Mouse (Mus musculus) CH12.LX (cell line): ENCODE measurements around the gene Foxd3.

Experiments used
- CHD1 ChIP-seq: IDR thresholded peaks from 2 replicates; pipeline ENCODE4 v1.6.1; 2012; ENCODE audit warnings: low read depth, low read length, improper control_type of control experiment, inconsistent platforms
- CHD2 ChIP-seq: IDR thresholded peaks from 2 replicates; pipeline ENCODE4 v1.6.1; 2011; ENCODE audit warnings: low read length, improper control_type of control experiment
- MAX ChIP-seq: IDR thresholded peaks from 2 replicates; pipeline ENCODE4 v1.6.1; 2011; ENCODE audit warnings: low read length, improper control_type of control experiment
- MEF2A ChIP-seq: IDR thresholded peaks from 2 replicates; pipeline ENCODE4 v1.6.1; 2014; ENCODE audit warnings: low read depth, mild to moderate bottlenecking, inconsistent platforms, low read length, improper control_type of control experiment, borderline replicate concordance
- POLR2A ChIP-seq: IDR thresholded peaks from 2 replicates; pipeline ENCODE4 v1.6.1; 2011; ENCODE audit warnings: low read depth, mild to moderate bottlenecking, improper control_type of control experiment, low read length
- TBP ChIP-seq: conservative IDR thresholded peaks from 2 replicates; pipeline ENCODE4 v1.6.1; 2011; ENCODE audit warnings: low read depth, low read length, improper control_type of control experiment
- UBTF ChIP-seq: IDR thresholded peaks from 2 replicates; pipeline ENCODE4 v1.6.1; 2012; ENCODE audit warnings: low read depth, mild to moderate bottlenecking, inconsistent platforms, low read length, improper control_type of control experiment, moderate library complexity
- USF1 ChIP-seq: IDR thresholded peaks from 2 replicates; pipeline ENCODE4 v1.6.1; 2014; ENCODE audit warnings: low read depth, mild to moderate bottlenecking, inconsistent platforms, low read length, improper control_type of control experiment
- ZKSCAN1 ChIP-seq: IDR thresholded peaks from 2 replicates; pipeline ENCODE4 v1.6.1; 2012; ENCODE audit warnings: low read depth, inconsistent platforms, low read length, improper control_type of control experiment, borderline replicate concordance

DNA sequence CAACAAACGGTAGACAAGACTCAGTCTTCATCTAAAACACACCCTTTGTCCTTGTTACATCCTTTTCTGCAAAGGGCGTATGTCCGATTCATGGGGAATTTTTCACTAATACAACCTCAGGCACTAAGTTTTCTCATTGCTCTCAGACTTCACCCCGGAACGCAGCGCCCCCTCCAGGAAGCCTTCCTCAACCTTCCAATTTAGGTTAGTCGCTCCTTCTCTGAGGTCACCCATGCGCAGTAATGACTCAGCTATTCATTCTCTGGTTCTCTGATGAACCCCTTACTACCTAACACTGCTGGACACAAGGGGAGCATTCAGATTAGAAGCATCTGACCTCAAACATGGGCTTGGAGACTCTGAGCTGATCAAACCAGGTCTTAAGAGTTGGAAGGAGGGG is 7.6 kb downstream of the Foxd3 start:
- TF ChIP-seq ZKSCAN1 (no peak), POLR2A (no peak), CHD1 (no peak), MEF2A (no peak), TBP (no peak), USF1 (no peak), UBTF (no peak), MAX (no peak), CHD2 (no peak)
